In the genomic region with DNA sequence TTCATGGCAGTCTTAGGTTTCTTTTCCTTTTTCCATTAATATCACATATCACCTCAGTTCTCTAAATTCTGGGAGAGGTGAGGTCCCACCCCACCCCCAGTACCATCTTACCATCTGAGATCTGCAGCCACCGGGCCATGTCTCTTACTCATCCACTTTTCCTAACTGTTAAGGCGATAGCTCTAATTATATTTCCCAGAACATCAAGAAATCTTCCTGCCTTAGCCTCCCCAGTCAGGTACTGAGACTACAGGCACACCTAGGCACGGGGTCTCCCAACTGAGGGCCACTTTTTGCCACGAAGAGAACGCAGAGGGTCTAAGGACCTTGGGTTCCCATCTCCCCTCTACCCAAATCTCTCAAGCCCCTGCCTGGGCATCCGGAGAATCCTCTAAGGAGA, we compare ENCODE assay signal across 8 mouse cellular contexts. TPM values are rescaled to one million over a fixed set of nuclear protein-coding genes. Genes with fewer than 3 reads are reported as not detected.
DNase-seq lines count a peak whose midpoint lies in the region; ATAC-seq and TF ChIP-seq lines count a peak whose summit lies in the region.

No protein-coding gene starts in this region.

- no peaks in the 10 kb centered on the region for H3K36me3 ChIP-seq in lung, embryonic 15.5 days
- no peaks in the 10 kb centered on the region for H3K36me3 ChIP-seq in forebrain, embryonic 11.5 days (ENCODE audit: control insufficient read depth, insufficient read depth, low read length)
- no peaks in the 10 kb centered on the region for H3K36me3 ChIP-seq in limb, embryonic 14.5 days (ENCODE audit: control insufficient read depth, insufficient read depth, low read length)
- peaks cover 5% of the 10 kb centered on the region; the same call in 1 of the 2 replicates for H3K36me3 ChIP-seq in neural tube, embryonic 13.5 days

- H3K9ac ChIP-seq in lung, embryonic 15.5 days, result peak overlapping the region; percentile 8; the same call in 1 of the 2 replicates
- peak overlapping the region; percentile 33; the same call in 1 of the 2 replicates for H3K9ac ChIP-seq in forebrain, embryonic 11.5 days (ENCODE audit: low read length)
- peak overlapping the region; percentile 52; the same call in 1 of the 2 replicates for H3K9ac ChIP-seq in limb, embryonic 14.5 days (ENCODE audit: low read depth, low read length, severe bottlenecking)
- peak overlapping the region; percentile 71; the same call in 1 of the 2 replicates for H3K9ac ChIP-seq in neural tube, embryonic 13.5 days

- H3K27ac ChIP-seq in lung, embryonic 15.5 days, result no peak overlapping the region
- H3K27ac ChIP-seq in forebrain, embryonic 11.5 days (ENCODE audit: low read depth, low read length), result no peak overlapping the region
- H3K27ac ChIP-seq in limb, embryonic 14.5 days (replicated peaks; ENCODE audit: low read depth, low read length), result no peak overlapping the region
- no peak overlapping the region for H3K27ac ChIP-seq in neural tube, embryonic 13.5 days (replicated peaks)

- no peak for TF ChIP-seq POLR2A in limb, embryonic 14.5 days (IDR thresholded peaks at IDR 0.05; ENCODE audit: borderline replicate concordance, extremely low read depth, insufficient read depth, insufficient read length)

- peak overlapping the region; percentile 81 for H3K4me2 ChIP-seq in lung, embryonic 15.5 days
- H3K4me2 ChIP-seq in forebrain, embryonic 11.5 days (ENCODE audit: low read depth, low read length, severe bottlenecking), result peak overlapping the region; percentile 72; the same call in 1 of the 2 replicates
- peak overlapping the region; percentile 79; the same call in 1 of the 2 replicates for H3K4me2 ChIP-seq in limb, embryonic 14.5 days (replicated peaks; ENCODE audit: low read depth, low read length, severe bottlenecking)
- peak overlapping the region; percentile 84 for H3K4me2 ChIP-seq in neural tube, embryonic 13.5 days

- H3K4me3 ChIP-seq in lung, embryonic 15.5 days, result no peak overlapping the region
- peak overlapping the region; percentile 29 for H3K4me3 ChIP-seq in forebrain, embryonic 11.5 days (ENCODE audit: low read depth, low read length)
- H3K4me3 ChIP-seq in limb, embryonic 14.5 days (replicated peaks; ENCODE audit: low read length), result no peak overlapping the region
- H3K4me3 ChIP-seq in neural tube, embryonic 13.5 days, result peak overlapping the region; percentile 40

- ATAC-seq in lung, embryonic 15.5 days (ENCODE audit: borderline replicate concordance, extremely low read depth, low FRiP score, low TSS enrichment), result no peak
- no peak for ATAC-seq in forebrain, embryonic 11.5 days (replicated peaks; ENCODE audit: low FRiP score)
- ATAC-seq in limb, embryonic 14.5 days (ENCODE audit: low FRiP score, low read depth), result no peak
- 0 out of 2 replicates have a peak, but pooled peaks have one; percentile 15 for ATAC-seq in neural tube, embryonic 13.5 days (ENCODE audit: low read depth)

- H3K9me3 ChIP-seq in lung, embryonic 15.5 days, result no peaks in the 10 kb centered on the region
- H3K9me3 ChIP-seq in forebrain, embryonic 11.5 days (ENCODE audit: control insufficient read depth, low read length), result no peaks in the 10 kb centered on the region
- H3K9me3 ChIP-seq in limb, embryonic 14.5 days (ENCODE audit: control insufficient read depth, low read length), result no peaks in the 10 kb centered on the region
- no peaks in the 10 kb centered on the region for H3K9me3 ChIP-seq in neural tube, embryonic 13.5 days

- H3K27me3 ChIP-seq in lung, embryonic 15.5 days, result no peaks in the 10 kb centered on the region
- H3K27me3 ChIP-seq in forebrain, embryonic 11.5 days (ENCODE audit: control insufficient read depth, insufficient read depth, low read length), result peaks cover 2% of the 10 kb centered on the region; the same call in 1 of the 2 replicates
- H3K27me3 ChIP-seq in limb, embryonic 14.5 days (ENCODE audit: control insufficient read depth, insufficient read depth, low read length), result no peaks in the 10 kb centered on the region
- 0 out of 2 replicates have a peak, but pooled peaks cover 5% of the 10 kb centered on the region for H3K27me3 ChIP-seq in neural tube, embryonic 13.5 days

- 79% methylated on average over 6 of the region's 6 CpGs for WGBS in lung, embryonic 15.5 days
- 69% methylated on average over 6 of the region's 6 CpGs for WGBS in forebrain, embryonic 11.5 days
- WGBS in limb, embryonic 14.5 days, result 71% methylated on average over 6 of the region's 6 CpGs
- WGBS in neural tube, embryonic 13.5 days, result 82% methylated on average over 6 of the region's 6 CpGs

- no peak for DNase-seq in lung, postnatal 4 days
- no peak for DNase-seq in forebrain, embryonic 11.5 days (ENCODE audit: low spot score)
- DNase-seq in limb, embryonic 14.5 days (ENCODE audit: low spot score), result no peak
- DNase-seq in frontal cortex, adult 2 months (ENCODE audit: extremely low spot score in 1 of 2, low spot score in 1 of 2), result no peak
- no peak for DNase-seq in urinary bladder, adult 2 months (ENCODE audit: low spot score)
- no peak for DNase-seq in urinary bladder, postnatal 25 days (ENCODE audit: low spot score)

- peaks cover 23% of the 10 kb centered on the region for H3K4me1 ChIP-seq in lung, embryonic 15.5 days
- H3K4me1 ChIP-seq in forebrain, embryonic 11.5 days (replicated peaks; ENCODE audit: control insufficient read depth, insufficient read depth, low read length), result peaks cover 6% of the 10 kb centered on the region; the same call in 1 of the 2 replicates
- H3K4me1 ChIP-seq in limb, embryonic 14.5 days (ENCODE audit: control insufficient read depth, insufficient read depth, low read length), result peaks cover 9% of the 10 kb centered on the region
- peaks cover 11% of the 10 kb centered on the region for H3K4me1 ChIP-seq in neural tube, embryonic 13.5 days (replicated peaks)

RNA-seq across cellular contexts. Expression of gene Mfsd2b, which starts 0.6 kb away (rescaled TPM):
- polyA plus RNA-seq in lung, embryonic 15.5 days (2015; fragmentation: Nextera tagmentation; extraction: Ambion mirVana), result 2.1 and 2.2 TPM in 2 replicates
- polyA plus RNA-seq in forebrain, embryonic 11.5 days (2014; fragmentation: Nextera tagmentation; extraction: Ambion mirVana), result 4.9 and 6.6 TPM in 2 replicates
- polyA plus RNA-seq in limb, embryonic 14.5 days (2012; rRNA removed), result 2.3 and 3.1 TPM in 2 replicates
- polyA plus RNA-seq in limb, embryonic 14.5 days (2014; fragmentation: Nextera tagmentation; extraction: Ambion mirVana), result 1.7 and 2.2 TPM in 2 replicates
- polyA plus RNA-seq in neural tube, embryonic 13.5 days (2015; fragmentation: Nextera tagmentation; extraction: Ambion mirVana), result 2.8 and 3.2 TPM in 2 replicates
- polyA plus RNA-seq in frontal cortex, adult 2 months (2012; rRNA removed), result 2.4 and 2.6 TPM in 2 replicates
- 1.1 TPM in 2 replicates for polyA plus RNA-seq in urinary bladder, adult 2 months (2012; rRNA removed)

RNA-seq across cellular contexts. Expression of gene Wdcp, which starts 30.4 kb away (rescaled TPM):
- polyA plus RNA-seq in lung, embryonic 15.5 days (2015; fragmentation: Nextera tagmentation; extraction: Ambion mirVana), result 16.7 and 18.9 TPM in 2 replicates
- 20.3 and 20.6 TPM in 2 replicates for polyA plus RNA-seq in forebrain, embryonic 11.5 days (2014; fragmentation: Nextera tagmentation; extraction: Ambion mirVana)
- polyA plus RNA-seq in limb, embryonic 14.5 days (2012; rRNA removed), result 18.2 and 20.1 TPM in 2 replicates
- polyA plus RNA-seq in limb, embryonic 14.5 days (2014; fragmentation: Nextera tagmentation; extraction: Ambion mirVana), result 12.6 and 16.2 TPM in 2 replicates
- polyA plus RNA-seq in neural tube, embryonic 13.5 days (2015; fragmentation: Nextera tagmentation; extraction: Ambion mirVana), result 17.1 and 17.9 TPM in 2 replicates
- 9.5 and 10.8 TPM in 2 replicates for polyA plus RNA-seq in frontal cortex, adult 2 months (2012; rRNA removed)
- 8.4 and 8.9 TPM in 2 replicates for polyA plus RNA-seq in urinary bladder, adult 2 months (2012; rRNA removed)

RNA-seq across cellular contexts. Expression of gene Fkbp1b, which starts 32.1 kb away (rescaled TPM):
- 7.4 and 8.5 TPM in 2 replicates for polyA plus RNA-seq in lung, embryonic 15.5 days (2015; fragmentation: Nextera tagmentation; extraction: Ambion mirVana)
- 5.2 and 6.1 TPM in 2 replicates for polyA plus RNA-seq in forebrain, embryonic 11.5 days (2014; fragmentation: Nextera tagmentation; extraction: Ambion mirVana)
- polyA plus RNA-seq in limb, embryonic 14.5 days (2012; rRNA removed), result 21.0 and 21.7 TPM in 2 replicates
- 16.4 and 18.2 TPM in 2 replicates for polyA plus RNA-seq in limb, embryonic 14.5 days (2014; fragmentation: Nextera tagmentation; extraction: Ambion mirVana)
- polyA plus RNA-seq in neural tube, embryonic 13.5 days (2015; fragmentation: Nextera tagmentation; extraction: Ambion mirVana), result 101 and 130 TPM in 2 replicates
- 97.3 and 112 TPM in 2 replicates for polyA plus RNA-seq in frontal cortex, adult 2 months (2012; rRNA removed)
- polyA plus RNA-seq in urinary bladder, adult 2 months (2012; rRNA removed), result 9.5 and 9.8 TPM in 2 replicates

RNA-seq across cellular contexts. Expression of gene Ubxn2a, which starts 34.0 kb away (rescaled TPM):
- 28.4 and 31.3 TPM in 2 replicates for polyA plus RNA-seq in lung, embryonic 15.5 days (2015; fragmentation: Nextera tagmentation; extraction: Ambion mirVana)
- polyA plus RNA-seq in forebrain, embryonic 11.5 days (2014; fragmentation: Nextera tagmentation; extraction: Ambion mirVana), result 30.0 and 34.7 TPM in 2 replicates
- polyA plus RNA-seq in limb, embryonic 14.5 days (2012; rRNA removed), result 4.6 and 5.8 TPM in 2 replicates
- 18.2 and 22.9 TPM in 2 replicates for polyA plus RNA-seq in limb, embryonic 14.5 days (2014; fragmentation: Nextera tagmentation; extraction: Ambion mirVana)
- polyA plus RNA-seq in neural tube, embryonic 13.5 days (2015; fragmentation: Nextera tagmentation; extraction: Ambion mirVana), result 41.0 and 45.4 TPM in 2 replicates
- 21.6 and 26.3 TPM in 2 replicates for polyA plus RNA-seq in frontal cortex, adult 2 months (2012; rRNA removed)
- 16.2 and 19.0 TPM in 2 replicates for polyA plus RNA-seq in urinary bladder, adult 2 months (2012; rRNA removed)

RNA-seq across cellular contexts. Expression of gene Atad2b, which starts 43.6 kb away (rescaled TPM):
- 9.5 and 10.3 TPM in 2 replicates for polyA plus RNA-seq in lung, embryonic 15.5 days (2015; fragmentation: Nextera tagmentation; extraction: Ambion mirVana)
- 21.2 and 22.8 TPM in 2 replicates for polyA plus RNA-seq in forebrain, embryonic 11.5 days (2014; fragmentation: Nextera tagmentation; extraction: Ambion mirVana)
- 23.1 and 25.0 TPM in 2 replicates for polyA plus RNA-seq in limb, embryonic 14.5 days (2012; rRNA removed)
- polyA plus RNA-seq in limb, embryonic 14.5 days (2014; fragmentation: Nextera tagmentation; extraction: Ambion mirVana), result 16.2 and 19.5 TPM in 2 replicates
- 12.8 and 14.2 TPM in 2 replicates for polyA plus RNA-seq in neural tube, embryonic 13.5 days (2015; fragmentation: Nextera tagmentation; extraction: Ambion mirVana)
- polyA plus RNA-seq in frontal cortex, adult 2 months (2012; rRNA removed), result 11.2 and 12.1 TPM in 2 replicates
- 7.8 and 8.2 TPM in 2 replicates for polyA plus RNA-seq in urinary bladder, adult 2 months (2012; rRNA removed)

Comparison
In these comparisons a context has a peak if more than half of its experiments do, and no peak if none do; other contexts are left out.
1. H3K4me3 ChIP-seq: peak in forebrain, embryonic 11.5 days (single experiment) and neural tube, embryonic 13.5 days (single experiment); none in lung, embryonic 15.5 days (single experiment) and limb, embryonic 14.5 days (single experiment).
2. H3K9ac ChIP-seq: peak in every context shown above with its lines; median percentile 71 in neural tube, embryonic 13.5 days; 52 in limb, embryonic 14.5 days; 33 in forebrain, embryonic 11.5 days; 8 in lung, embryonic 15.5 days.
3. Peak in every context shown above with its lines, with median percentiles within 50 percentile points of each other: H3K4me2 ChIP-seq.